Mouse (Mus musculus) brain, embryonic 18.5 days (tissue): Measurements from ENCODE around the gene Ackr2.

Experiments used
- DNase-seq: peaks from one replicate; pipeline ENCODE4 v3.0.0-alpha.2; 2012; ENCODE audit warnings: low read depth, low spot score

The Ackr2 gene

DNA sequence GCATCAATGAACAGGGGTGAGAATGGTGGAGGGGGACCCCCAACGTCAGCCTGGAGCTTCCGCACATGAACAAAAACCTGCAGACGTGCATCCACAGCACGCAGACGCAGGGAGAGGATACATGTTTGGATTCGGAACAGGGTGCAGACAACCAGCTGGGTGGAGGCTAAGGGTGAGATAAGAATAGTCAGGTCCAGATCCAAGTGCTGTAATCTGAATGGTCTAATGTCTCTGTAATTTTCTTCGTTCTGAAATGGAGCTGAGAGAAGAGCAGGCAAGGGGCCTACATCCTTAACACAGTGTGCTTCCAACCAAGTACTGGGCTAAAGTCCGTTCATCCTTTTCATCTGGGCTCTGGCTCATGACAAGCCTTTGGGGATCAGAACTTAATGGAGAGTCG is 6.9 kb upstream of the Ackr2 start:
- no peak for DNase-seq

DNA sequence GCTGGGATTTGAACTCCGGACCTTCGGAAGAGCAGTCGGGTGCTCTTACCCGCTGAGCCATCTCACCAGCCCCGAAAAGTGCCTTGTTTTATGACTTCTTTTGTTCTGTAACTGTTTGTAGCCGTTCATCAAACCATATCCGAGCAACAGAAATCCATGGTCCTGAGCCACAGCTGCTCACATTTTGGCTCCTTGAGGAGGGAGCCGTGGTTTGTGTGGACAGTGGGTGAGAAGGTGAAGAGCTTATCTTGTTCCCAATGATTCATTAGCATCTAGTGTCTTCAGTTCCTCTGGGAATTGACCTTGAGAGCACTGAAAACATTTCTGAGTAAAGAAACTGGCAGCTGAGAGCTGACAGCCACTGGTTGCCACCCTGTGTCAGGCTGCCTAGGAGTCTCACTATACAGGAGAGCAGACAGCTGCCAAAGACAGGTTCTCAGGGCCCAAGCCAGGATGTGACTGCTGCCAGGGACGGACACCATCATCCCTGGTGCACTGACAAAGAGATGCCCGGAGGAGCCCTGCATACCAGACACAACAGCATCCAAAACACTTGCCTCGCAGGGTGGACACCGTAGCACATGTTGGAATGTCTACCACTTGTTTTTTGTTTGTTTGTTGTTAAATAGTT is 6.0 kb upstream of the Ackr2 start:
- no peak for DNase-seq

DNA sequence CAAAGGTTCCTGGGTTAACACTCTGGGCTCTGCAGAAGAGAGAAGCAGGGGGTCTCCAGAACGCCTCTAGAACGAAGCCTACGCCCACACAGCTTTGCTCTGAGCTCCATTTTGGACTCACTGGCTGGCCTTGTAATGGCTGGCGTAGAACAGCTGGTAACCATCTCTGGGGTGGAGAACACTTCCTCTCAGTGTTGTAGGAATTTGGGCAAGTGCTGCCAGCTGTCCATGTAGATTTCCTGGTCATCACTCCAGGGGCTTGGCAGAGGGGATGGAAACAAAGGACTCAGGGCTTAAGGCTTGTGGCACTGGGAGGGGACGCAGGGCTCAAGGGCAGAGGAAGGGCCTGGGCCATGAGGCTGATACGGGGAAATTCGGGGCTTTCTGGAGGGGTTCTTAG is 3.7 kb upstream of the Ackr2 start:
- no peak for DNase-seq

GRCm38 (mm10) chr9:121895392-121895993 is 2.7 kb upstream of the Ackr2 start:
- DNase-seq = no peak

DNA sequence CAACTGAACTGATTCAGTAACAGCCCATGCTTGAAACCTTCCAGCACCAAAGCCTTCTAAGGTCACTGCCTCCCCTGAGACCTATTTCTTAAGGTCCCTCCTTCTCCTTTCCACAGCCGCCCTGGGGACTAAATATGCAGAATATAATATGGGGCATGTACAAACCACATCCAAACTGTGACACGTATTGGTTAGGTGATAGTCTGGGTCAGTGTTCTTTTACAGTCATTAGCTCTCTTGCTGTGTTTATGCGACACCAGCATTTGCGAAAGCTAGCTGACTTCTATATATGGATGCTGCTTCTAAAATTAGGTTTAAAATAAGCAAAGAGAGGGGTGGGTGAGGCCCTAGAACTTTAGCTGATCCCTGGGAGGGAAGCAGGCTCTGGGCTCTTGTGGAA is 1.3 kb upstream of the Ackr2 start:
- DNase-seq = no peak

DNA sequence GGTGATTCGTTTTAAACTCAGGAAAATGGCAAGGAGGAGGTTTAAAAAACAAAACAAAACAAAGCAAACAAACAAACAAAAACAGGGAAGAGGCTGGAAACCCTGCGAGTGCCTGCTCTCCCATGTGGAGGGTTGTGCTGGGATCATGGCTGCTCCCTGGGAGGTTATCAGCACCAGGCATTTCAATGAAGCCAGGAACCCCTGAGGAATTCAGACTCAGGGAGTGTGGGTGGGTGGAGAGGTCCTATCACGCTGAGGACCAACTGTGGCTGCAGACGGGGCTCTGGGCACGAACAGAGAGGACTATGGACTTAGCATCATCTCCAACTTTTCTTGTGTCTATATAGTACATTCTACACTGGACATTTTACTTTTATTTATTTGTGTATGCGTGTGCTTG is 1.2 kb downstream of the Ackr2 start:
- no peak for DNase-seq

- no peak for DNase-seq
These were observed 2.2 kb downstream of the Ackr2 start for GRCm38 (mm10) chr9:121900282-121900855.

- DNase-seq = no peak
These were observed 3.9 kb downstream of the Ackr2 start for GRCm38 (mm10) chr9:121901710-121902700.

GRCm38 (mm10) chr9:121903476-121904305 is 5.5 kb downstream of the Ackr2 start:
- no peak for DNase-seq

- no peak for DNase-seq
These were observed 6.2 kb downstream of the Ackr2 start for GRCm38 (mm10) chr9:121904319-121904718.

DNA sequence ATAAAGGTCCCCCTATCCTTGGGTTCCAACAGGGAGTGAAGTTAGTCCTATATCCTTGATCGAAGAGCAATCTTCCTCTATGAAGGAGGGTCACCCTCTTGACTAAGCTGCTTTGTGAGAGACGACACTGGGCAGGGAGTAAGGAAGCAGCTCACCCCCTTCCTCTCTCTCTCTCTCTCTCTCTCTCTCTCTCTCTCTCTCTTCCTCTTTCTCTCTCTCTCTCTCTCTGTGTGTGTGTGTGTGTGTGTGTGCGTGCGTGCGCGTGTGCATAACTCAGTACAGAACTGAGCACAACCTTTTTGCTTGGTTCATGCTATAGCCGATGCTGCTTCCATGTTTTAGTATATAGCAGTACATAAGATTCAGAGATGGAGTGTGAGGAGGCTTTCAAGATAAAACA is 6.8 kb downstream of the Ackr2 start:
- DNase-seq = no peak

DNA sequence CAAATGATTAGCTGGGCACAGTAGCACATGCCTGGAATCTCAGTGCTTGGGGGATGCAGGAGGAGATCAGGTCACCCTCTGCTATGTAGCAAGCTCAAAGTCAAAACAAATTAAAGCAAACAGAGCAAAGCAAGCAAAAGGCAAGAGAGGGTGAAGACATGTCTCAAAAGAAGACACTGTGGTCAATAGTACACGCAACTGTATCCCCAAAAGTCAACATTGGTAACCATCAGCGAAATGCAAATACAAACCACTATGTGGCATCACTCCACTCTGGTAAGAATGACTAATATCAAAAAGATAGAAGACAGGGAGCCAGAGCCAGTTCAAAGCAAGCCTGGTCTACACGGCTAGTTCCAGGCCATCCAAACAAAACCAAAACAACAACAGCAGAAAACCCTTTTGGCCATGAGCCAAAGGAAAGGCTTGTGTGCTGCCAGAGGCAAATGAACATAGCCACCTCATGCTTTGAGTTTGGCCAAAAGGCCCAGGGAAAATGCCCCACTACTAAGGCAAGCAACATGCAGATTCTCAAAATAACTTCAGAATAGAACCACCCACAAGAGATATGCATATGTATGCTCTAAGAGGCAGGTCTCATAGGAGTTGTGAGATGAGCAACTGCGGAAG is 7.5 kb downstream of the Ackr2 start:
- DNase-seq = no peak

DNA sequence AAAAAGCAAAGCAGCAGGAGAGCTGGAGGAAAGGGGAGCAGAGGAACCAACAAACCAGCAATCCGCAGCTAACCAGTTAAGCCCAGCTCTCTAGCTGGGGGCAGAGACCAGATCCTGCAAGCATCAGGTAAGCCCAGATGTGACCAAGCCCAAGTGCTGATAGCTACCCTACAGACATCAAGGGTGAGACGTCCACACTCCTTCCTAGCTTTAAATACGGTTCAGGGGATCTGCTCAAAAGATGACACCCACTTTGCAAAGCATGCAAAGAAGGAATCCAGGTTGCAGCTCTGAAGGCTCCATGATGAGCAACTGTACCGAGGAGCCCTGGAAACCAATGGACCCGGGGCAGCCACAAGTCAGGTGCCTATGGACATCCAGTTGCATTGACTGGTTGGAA is 8.3 kb downstream of the Ackr2 start:
- DNase-seq = no peak

DNA sequence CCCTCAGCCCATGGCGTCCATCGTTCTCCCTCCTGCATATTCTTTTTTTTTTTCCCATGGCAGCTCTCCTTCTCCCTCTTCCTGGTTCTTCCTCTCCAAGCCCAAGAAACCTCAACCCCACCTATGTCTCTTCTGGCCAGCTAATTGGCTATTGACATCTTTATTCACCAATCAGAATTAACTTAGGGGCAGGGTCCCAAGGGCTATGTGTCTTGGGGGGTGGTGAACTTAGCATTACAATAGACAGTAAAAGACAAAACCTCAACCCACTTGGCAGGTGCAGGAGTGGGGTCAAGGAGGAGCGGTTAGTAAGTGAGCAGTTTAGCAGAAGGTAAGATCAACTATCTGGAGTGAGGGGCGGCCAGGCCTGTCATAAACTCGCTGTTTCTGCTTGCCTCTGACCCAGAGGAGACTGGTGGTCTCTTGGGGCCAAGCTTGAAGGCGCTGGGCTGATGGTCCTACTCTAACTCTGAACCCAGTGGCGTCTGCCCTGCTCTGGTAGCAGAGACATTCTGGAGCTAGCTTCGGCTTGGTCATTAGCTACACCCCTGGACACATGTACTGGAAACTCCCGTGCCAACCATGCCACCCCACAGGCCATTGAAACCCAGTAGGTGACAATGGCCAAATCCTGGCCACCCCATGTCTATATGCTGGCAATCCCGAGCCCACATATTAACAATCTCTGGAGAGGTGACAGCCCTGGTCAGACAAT is 9.4 kb downstream of the Ackr2 start:
- DNase-seq = no peak

- DNase-seq = no peak
These were observed 10.2 kb downstream of the Ackr2 start for GRCm38 (mm10) chr9:121908321-121908720.

DNA sequence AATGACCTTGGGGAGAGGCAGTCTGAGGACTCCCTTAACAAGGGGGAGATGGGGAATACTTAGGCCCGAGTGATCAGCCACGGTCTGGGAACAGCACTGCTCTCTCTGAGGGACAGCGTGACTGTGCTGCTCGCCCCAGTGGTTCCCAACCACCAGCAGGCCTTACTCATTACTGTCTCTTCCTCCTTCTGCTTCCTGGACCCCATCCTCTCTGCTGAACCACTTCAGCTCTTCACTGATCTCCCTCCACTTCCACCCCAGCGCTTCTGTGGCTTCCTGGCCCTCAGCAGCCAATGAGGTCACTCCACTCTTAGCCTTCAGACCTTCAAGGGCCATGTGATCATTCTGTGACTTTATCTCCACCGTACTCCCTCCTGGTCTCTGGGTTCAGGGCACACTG is 11.5 kb downstream of the Ackr2 start:
- DNase-seq = no peak

- DNase-seq = no peak
These were observed 13.0 kb downstream of the Ackr2 start for GRCm38 (mm10) chr9:121911196-121911595.

GRCm38 (mm10) chr9:121912786-121913185 is 14.6 kb downstream of the Ackr2 start:
- no peak for DNase-seq

DNA sequence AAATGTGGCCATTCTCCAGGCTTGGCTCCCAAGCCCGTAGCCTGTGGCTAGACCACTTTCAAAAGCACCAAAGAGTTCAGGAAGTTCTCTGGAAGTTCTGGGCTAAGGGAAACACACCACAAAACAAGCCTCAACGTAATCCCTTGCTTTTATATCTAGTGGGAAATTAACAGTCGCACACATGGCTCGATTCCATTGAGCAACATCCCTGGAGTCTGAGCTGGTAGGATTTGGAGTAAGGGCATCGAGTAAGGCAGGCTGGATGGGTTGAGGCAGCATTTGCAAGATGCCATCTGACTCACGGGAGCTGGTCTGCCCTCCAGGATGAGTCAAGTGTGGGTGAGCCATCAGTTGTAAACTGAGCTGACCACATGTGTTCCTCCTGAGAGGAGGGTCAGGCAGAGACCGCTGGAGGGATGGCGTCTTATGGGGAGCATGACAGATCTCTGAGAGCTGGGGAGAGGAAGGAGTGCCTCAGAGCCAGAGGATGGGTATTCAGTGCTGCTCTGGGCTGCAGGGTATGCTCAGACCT is 16.1 kb downstream of the Ackr2 start:
- DNase-seq = no peak

DNA sequence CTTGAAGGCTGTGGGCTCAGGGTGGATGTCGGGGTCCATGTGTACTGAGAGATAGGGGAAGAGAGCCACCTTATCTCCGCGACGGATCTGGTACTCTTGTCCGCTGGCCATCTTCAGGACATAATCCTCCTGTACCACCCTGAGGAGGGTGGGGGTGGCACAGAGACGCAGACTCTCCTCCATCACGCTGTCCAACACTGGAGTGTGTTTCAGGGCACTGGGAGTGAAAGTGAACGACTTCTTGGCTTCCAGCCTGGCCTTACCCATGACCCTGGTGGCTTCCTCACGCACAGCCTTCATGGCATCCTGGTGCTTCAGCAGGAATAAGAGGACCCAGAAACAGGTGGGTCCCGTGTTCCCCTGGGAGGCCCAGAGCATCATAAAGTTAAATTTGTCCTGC is 16.9 kb downstream of the Ackr2 start:
- DNase-seq = no peak
